Mouse (Mus musculus) small intestine, adult 2 months (tissue): Measurements from ENCODE around the gene Hacd3. TPM values are rescaled to one million over a fixed set of nuclear protein-coding genes. Genes with fewer than 3 reads are reported as not detected.
A peak's percentile ranks its signal among the peaks of the same experiment; 100 is the strongest.

Experiments
- H3K27ac ChIP-seq: fragments of 200-500 bp; 2 replicates; pipeline ENCODE4 v1.5.1; 2012; ENCODE audit warnings: low read depth, low read length, control low read depth, inconsistent platforms; ENCODE audit not compliant: insufficient read depth
- H3K27me3 ChIP-seq: fragments of 200-500 bp; 2 replicates; pipeline ENCODE4 v1.6.1; 2012; ENCODE audit warnings: mild to moderate bottlenecking, moderate library complexity, low read length, inconsistent platforms; ENCODE audit not compliant: control insufficient read depth, insufficient read depth
- H3K36me3 ChIP-seq: fragments of 200-500 bp; 2 replicates; pipeline ENCODE4 v1.6.1; 2012; ENCODE audit warnings: mild to moderate bottlenecking, low read length, control low read depth, inconsistent platforms; ENCODE audit not compliant: control insufficient read depth, insufficient read depth
- H3K4me1 ChIP-seq: fragments of 200-500 bp; 2 replicates; pipeline ENCODE4 v1.6.1; 2012; ENCODE audit warnings: low read length, inconsistent platforms, mixed read lengths; ENCODE audit not compliant: control insufficient read depth, insufficient read depth, insufficient read length
- H3K4me3 ChIP-seq: fragments of 200-500 bp; 2 replicates; pipeline ENCODE4 v1.5.1; 2012; ENCODE audit warnings: low read depth, mild to moderate bottlenecking, control low read depth, inconsistent platforms, low read length, moderate library complexity
- CTCF ChIP-seq: fragments of 200-500 bp; IDR thresholded peaks from 2 replicates; pipeline ENCODE4 v1.5.1; 2012; ENCODE audit warnings: low read depth, mild to moderate bottlenecking, control low read depth, inconsistent platforms, low read length, moderate library complexity, mixed read lengths; ENCODE audit not compliant: insufficient replicate concordance, insufficient read length; ENCODE audit errors: extremely low read depth
- POLR2A ChIP-seq: fragments of 200-500 bp; IDR thresholded peaks from 2 replicates; pipeline ENCODE4 v1.6.1; 2012; ENCODE audit warnings: low read depth, mild to moderate bottlenecking, control low read depth, inconsistent platforms, low read length, moderate library complexity
- WGBS: fragments of 180-500 bp; shearing (Covaris S2); methylation state at CpG from one replicate; pipeline ENCODE4 v1.1.7; 2018; 5-methylcytosine and 5-hydroxymethylcytosine counted together
- polyA plus RNA-seq: library from polyadenylated mRNA; depleted of rRNA; stranded (reverse); fragments of >200 nt; gene quantifications from 2 replicates; pipeline ENCODE4 v1.2.3, GENCODE M21; 2012

Gene Hacd3
- polyA plus RNA-seq, 1 experiment, result 17.2 TPM

GRCm38 (mm10) chr9:64981904-64982303 lies 39.6 kb downstream of the Hacd3 start:
- Histone ChIP-seq H3K4me1 (no peaks in the 10 kb centered on the region), H3K36me3 (peaks cover 64% of the 10 kb centered on the region), H3K4me3 (no peak overlapping the region), H3K27ac (no peak overlapping the region), H3K27me3 (no peaks in the 10 kb centered on the region)
- TF ChIP-seq CTCF, result no peak
- no peak for TF ChIP-seq POLR2A
- 63% methylated on average over 1 of the region's 1 CpGs for WGBS

DNA sequence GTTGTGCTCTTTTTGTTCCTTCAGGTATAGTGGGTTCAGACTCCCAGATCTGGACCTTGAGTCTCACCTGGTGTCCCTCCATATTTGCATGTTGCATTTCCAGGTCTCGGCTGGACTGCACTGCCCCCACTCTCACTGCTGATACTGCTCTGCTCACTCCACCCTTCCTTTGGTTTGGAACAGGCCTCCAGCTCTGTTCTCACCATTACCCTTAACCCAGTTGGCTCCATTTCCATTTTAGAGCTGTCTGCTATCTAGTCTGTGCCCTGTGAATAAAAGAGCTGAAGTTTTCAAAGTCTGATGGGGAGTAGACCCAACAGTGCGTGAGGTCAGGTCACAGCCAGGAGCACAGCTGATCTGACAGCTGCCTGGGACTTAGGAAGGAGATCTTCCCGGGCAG lies 40.9 kb downstream of the Hacd3 start:
- Histone ChIP-seq H3K27ac (no peak overlapping the region), H3K4me1 (no peaks in the 10 kb centered on the region), H3K4me3 (no peak overlapping the region), H3K27me3 (no peaks in the 10 kb centered on the region), H3K36me3 (peaks cover 64% of the 10 kb centered on the region)
- WGBS, result 64% methylated on average over 3 of the region's 3 CpGs
- TF ChIP-seq POLR2A, result no peak
- TF ChIP-seq CTCF, result no peak

- Histone ChIP-seq H3K27me3 (no peaks in the 10 kb centered on the region), H3K36me3 (peaks cover 11% of the 10 kb centered on the region), H3K27ac (peak overlapping the region; percentile 69), H3K4me1 (no peaks in the 10 kb centered on the region; the same call in 1 of the 2 replicates), H3K4me3 (peak overlapping the region; percentile 98)
- under 1% methylated on average over 17 of the region's 17 CpGs for WGBS
- no peak for TF ChIP-seq POLR2A
- no peak for TF ChIP-seq CTCF
Measured at GRCm38 (mm10) chr9:64960978-64961320, 60.5 kb downstream of the Hacd3 start.

DNA sequence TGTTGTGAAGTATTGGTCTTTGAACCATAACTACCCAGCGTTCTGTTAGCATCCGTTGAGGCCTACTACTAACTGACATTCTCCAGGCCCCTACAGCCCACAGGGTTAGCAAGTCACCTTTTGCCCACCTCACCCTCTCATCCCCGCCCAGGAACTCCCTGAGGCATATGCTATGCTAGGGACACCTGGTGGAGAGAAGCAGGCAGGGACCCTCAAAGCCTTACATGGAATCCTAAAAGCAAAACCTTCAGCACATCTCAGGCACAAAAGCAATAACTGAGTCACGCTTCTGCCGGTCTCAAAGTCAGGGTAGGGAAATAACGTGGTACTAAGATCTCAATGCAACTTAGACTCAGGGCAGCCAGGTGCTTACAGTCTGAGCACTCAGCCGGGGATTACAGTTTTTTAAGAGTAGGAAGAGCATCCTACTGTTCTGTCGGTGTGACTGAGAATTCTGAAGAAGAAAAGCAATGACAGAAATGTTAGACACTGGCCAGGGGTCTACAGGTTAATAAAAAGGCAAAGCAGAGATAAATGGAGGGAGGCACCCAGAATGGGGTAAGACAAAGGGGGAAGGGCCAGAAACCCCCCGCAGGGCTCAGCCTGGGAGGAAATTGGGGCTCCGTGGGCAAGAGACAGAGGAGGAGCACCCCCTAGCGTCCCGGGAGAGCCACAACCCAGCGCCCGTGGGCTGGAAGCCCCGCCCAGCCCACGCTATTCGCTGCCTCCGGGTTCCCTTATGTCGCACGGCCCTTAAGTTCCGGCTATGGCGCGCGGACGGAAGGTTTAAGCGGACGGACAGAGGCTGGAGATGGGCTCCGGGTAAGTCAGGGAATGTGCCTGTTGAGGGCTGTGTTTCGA lies 61.1 kb downstream of the Hacd3 start, which contains the start of gene Ints14:
Ints14 (plus strand) TSS at position 789 of the 861 bp plus-strand sequence.
- peak; percentile 90 for TF ChIP-seq CTCF
- TF ChIP-seq POLR2A, result peak; percentile 87; the same call in 1 of the 2 replicates
- no peaks in the 10 kb centered on the region; the same call in 1 of the 2 replicates for H3K4me1 ChIP-seq
- WGBS, result 10% methylated on average over 29 of the region's 29 CpGs
- peak within 1 kb of the TSS; percentile 98 for H3K4me3 ChIP-seq
- H3K36me3 ChIP-seq, result peaks cover 8% of the 10 kb centered on the region
- H3K27ac ChIP-seq, result peak within 1 kb of the TSS; percentile 69
- H3K27me3 ChIP-seq, result no peaks in the 10 kb centered on the region

- Histone ChIP-seq H3K4me1 (no peaks in the 10 kb centered on the region; the same call in 1 of the 2 replicates), H3K36me3 (no peaks in the 10 kb centered on the region), H3K27me3 (peaks cover 15% of the 10 kb centered on the region), H3K27ac (no peak overlapping the region), H3K4me3 (no peak overlapping the region)
- TF ChIP-seq CTCF, result no peak
- no peak for TF ChIP-seq POLR2A
- WGBS, result 87% methylated on average over 3 of the region's 3 CpGs
Measured at GRCm38 (mm10) chr9:64957276-64957675, 64.2 kb downstream of the Hacd3 start.

DNA sequence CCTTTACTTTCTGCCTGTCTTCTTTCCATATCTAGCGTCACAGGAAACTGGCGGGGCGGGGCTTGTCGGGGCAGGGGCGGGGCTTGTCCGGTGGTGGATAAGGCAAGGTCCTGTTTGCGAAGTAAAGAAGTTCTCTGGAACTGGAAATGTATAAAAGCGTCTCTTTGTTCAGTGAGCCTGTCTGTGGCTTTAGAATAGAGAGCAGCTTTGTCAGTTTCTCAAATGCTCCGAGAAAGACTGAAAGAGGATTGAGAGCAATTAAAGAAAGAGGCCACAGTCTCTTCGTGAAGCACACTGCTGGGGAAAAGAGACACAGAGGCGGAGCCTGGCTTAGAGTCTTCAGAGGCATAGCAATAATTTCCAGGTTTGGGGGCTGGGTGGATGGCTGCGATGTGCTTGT lies 65.2 kb downstream of the Hacd3 start:
- 10% methylated on average over 12 of the region's 12 CpGs for WGBS
- no peak for TF ChIP-seq CTCF
- no peak for TF ChIP-seq POLR2A
- peak overlapping the region; percentile 6; the same call in 1 of the 2 replicates for H3K4me3 ChIP-seq
- H3K27me3 ChIP-seq, result peaks cover 20% of the 10 kb centered on the region
- no peak overlapping the region for H3K27ac ChIP-seq
- H3K36me3 ChIP-seq, result no peaks in the 10 kb centered on the region
- no peaks in the 10 kb centered on the region for H3K4me1 ChIP-seq

DNA sequence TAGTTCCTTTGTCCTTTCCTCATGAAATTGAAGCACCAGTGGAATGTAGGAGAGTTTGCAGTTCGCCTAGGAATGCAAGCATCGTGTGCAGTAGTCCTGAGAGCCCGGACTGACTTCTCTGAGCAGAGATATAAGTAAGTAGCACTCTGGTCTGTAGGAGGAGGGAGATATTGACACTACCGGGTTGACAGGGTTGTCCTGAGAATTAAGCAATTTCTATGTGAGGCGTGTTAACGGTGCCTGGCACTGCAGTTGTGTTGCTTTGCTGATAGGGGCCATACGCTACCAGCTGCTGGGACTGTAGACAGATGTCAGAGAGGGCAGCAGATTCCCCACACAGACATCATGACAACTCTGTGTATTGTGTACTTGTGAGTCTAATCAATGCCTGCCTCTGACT lies 68.3 kb downstream of the Hacd3 start:
- WGBS, result 32% methylated on average over 7 of the region's 7 CpGs
- H3K4me1 ChIP-seq, result no peaks in the 10 kb centered on the region
- H3K27me3 ChIP-seq, result peaks cover 29% of the 10 kb centered on the region
- no peak overlapping the region for H3K4me3 ChIP-seq
- no peak overlapping the region for H3K27ac ChIP-seq
- TF ChIP-seq POLR2A (no peak), CTCF (no peak)
- H3K36me3 ChIP-seq, result no peaks in the 10 kb centered on the region

GRCm38 (mm10) chr9:64952055-64952454 lies 69.4 kb downstream of the Hacd3 start:
- no peak overlapping the region for H3K27ac ChIP-seq
- H3K27me3 ChIP-seq, result peaks cover 29% of the 10 kb centered on the region
- no peak overlapping the region for H3K4me3 ChIP-seq
- 16% methylated on average over 5 of the region's 5 CpGs for WGBS
- no peaks in the 10 kb centered on the region for H3K4me1 ChIP-seq
- H3K36me3 ChIP-seq, result no peaks in the 10 kb centered on the region
- TF ChIP-seq CTCF (no peak), POLR2A (no peak)
